Mouse (Mus musculus) heart, embryonic 14.5 days (tissue): ENCODE measurements around the gene Rbks. TPM values are rescaled to one million over a fixed set of nuclear protein-coding genes. Genes with fewer than 3 reads are reported as not detected.

Experiments used
- ATAC-seq: fragments of 200-750 bp; cut with Nextera tagmentation; 2 replicates; pipeline ENCODE4 v1.8.0; 2017; ENCODE audit warnings: low read depth, moderate TSS enrichment; ENCODE audit not compliant: insufficient number of reproducible peaks, insufficient read depth, low FRiP score
- H3K27ac ChIP-seq, 2 experiments: fragments of 200-500 bp in 1 of 2; fragments of 300-500 bp in 1 of 2; sonication (generic) in 1 of 2; replicated peaks in 1 of 2; 2 replicates each; pipeline ENCODE4 v1.5.1; 2012 to 2014; ENCODE audit warnings: low read depth in 2 of 2, low read length in 2 of 2, control low read depth in 1 of 2, mild to moderate bottlenecking in 1 of 2, mixed read lengths in 1 of 2; ENCODE audit not compliant: control insufficient read depth in 1 of 2, insufficient read depth in 1 of 2
- H3K27me3 ChIP-seq: fragments of 300-500 bp; sonication (generic); 2 replicates; pipeline ENCODE4 v1.6.1; 2014; ENCODE audit warnings: mild to moderate bottlenecking, low read length, control low read depth; ENCODE audit not compliant: control insufficient read depth, insufficient read depth
- H3K36me3 ChIP-seq: fragments of 300-500 bp; sonication (generic); 2 replicates; pipeline ENCODE4 v1.6.1; 2014; ENCODE audit warnings: mild to moderate bottlenecking, control low read depth, low read length, mixed read lengths; ENCODE audit not compliant: control insufficient read depth, insufficient read depth
- H3K4me1 ChIP-seq, 2 experiments: fragments of 200-500 bp in 1 of 2; fragments of 300-500 bp in 1 of 2; sonication (generic) in 1 of 2; 2 replicates each; pipeline ENCODE4 v1.6.1; 2012 to 2014; ENCODE audit warnings: low read length in 2 of 2, control low read depth in 1 of 2, mixed read lengths in 1 of 2; ENCODE audit not compliant: control insufficient read depth in 2 of 2, insufficient read depth in 2 of 2
- H3K4me2 ChIP-seq: fragments of 300-500 bp; sonication (generic); 2 replicates; pipeline ENCODE4 v1.6.1; 2014; ENCODE audit warnings: mild to moderate bottlenecking, low read length
- H3K4me3 ChIP-seq, 2 experiments: fragments of 200-500 bp in 1 of 2; fragments of 300-500 bp in 1 of 2; sonication (generic) in 1 of 2; 2 replicates each; pipeline ENCODE4 v1.5.1; 2012 to 2014; ENCODE audit warnings: low read length in 2 of 2, mild to moderate bottlenecking in 2 of 2, control low read depth in 1 of 2, low read depth in 1 of 2, moderate library complexity in 1 of 2; ENCODE audit not compliant: control insufficient read depth in 1 of 2, insufficient read depth in 1 of 2
- H3K9ac ChIP-seq: fragments of 300-500 bp; sonication (generic); 2 replicates; pipeline ENCODE4 v1.6.1; 2014; ENCODE audit warnings: mild to moderate bottlenecking, low read length
- H3K9me3 ChIP-seq: fragments of 300-500 bp; sonication (generic); 2 replicates; pipeline ENCODE4 v1.6.1; 2016; ENCODE audit warnings: low read length, control low read depth; ENCODE audit not compliant: control insufficient read depth
- WGBS: fragments of 180-500 bp; shearing (Covaris S2); extraction: QIAGEN DNeasy Blood & Tissue Kit; methylation state at CpG from one replicate; pipeline ENCODE4 v1.1.7; 2014; 5-methylcytosine and 5-hydroxymethylcytosine counted together
- polyA plus RNA-seq: library from polyadenylated mRNA; unstranded; fragments of >200 nt; fragmentation: Nextera tagmentation; extraction: Ambion mirVana; gene quantifications from 2 replicates; pipeline ENCODE4 v1.2.1, GENCODE M21; 2014

Gene Rbks
- polyA plus RNA-seq, 1 experiment from 2014 or later: 3.6 TPM

DNA sequence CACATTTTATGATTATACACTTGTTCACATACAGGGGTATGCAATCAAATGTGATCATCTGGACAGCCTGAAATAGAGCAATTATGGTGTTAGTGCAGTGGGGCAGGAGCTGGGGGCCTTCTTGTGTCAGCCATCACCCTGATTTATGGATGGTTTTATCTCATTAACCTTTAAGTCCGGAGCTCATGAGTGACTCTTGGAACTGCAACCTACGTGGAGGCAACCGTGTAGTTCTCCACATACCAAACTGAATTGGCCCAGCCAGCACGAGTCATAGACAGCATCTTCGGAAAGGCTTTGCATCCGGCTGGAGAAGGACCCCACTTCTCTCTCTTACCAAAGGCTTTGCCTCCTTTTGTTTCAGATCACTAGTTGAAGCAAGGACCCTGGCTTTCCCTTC, 93.7 kb downstream of the Rbks start:
- 64% methylated on average over 6 of the region's 6 CpGs for WGBS

DNA sequence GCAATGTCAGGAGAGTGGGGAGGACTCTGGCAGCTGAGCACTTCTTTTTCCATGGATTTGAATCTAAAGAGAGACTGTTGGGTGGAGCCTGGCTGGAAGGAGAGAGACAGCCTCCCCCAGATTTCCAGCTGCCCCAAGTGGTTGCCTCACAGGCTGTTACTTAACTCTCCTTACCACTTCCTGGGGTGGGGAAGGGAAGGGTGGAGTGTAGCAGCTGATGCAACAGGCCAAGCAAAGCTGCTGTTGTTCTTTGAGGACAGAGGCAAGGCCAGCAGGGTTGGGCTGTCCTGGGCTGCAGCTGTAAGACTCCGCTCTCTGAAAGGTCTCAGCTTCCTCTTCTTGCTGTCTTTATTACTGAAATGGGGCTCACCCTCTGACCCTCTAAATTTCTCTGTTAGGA, 95.0 kb downstream of the Rbks start:
- H3K9ac ChIP-seq: no peak overlapping the region
- peak; percentile 50; the same call in 1 of the 2 replicates for ATAC-seq
- WGBS: 72% methylated on average over 1 of the region's 1 CpGs
- no peaks in the 10 kb centered on the region for H3K36me3 ChIP-seq
- no peak overlapping the region for H3K4me3 ChIP-seq
- no peak overlapping the region for H3K27ac ChIP-seq
- H3K4me1 ChIP-seq: peaks cover 2 to 4% of the 10 kb centered on the region in 2 experiments
- no peak overlapping the region for H3K4me2 ChIP-seq
- H3K9me3 ChIP-seq: no peaks in the 10 kb centered on the region
- no peaks in the 10 kb centered on the region for H3K27me3 ChIP-seq

More for the DNA sequence above, 93.7 kb downstream of the Rbks start:
- Histone ChIP-seq H3K36me3 (no peaks in the 10 kb centered on the region), H3K4me2 (no peak overlapping the region), H3K9ac (no peak overlapping the region), H3K27ac (no peak overlapping the region), H3K4me3 (no peak overlapping the region), H3K4me1 (peaks cover 0 to 2% of the 10 kb centered on the region in 2 experiments; a peak in 2 of 4 replicates), H3K27me3 (no peaks in the 10 kb centered on the region), H3K9me3 (no peaks in the 10 kb centered on the region)
- no peak for ATAC-seq

GRCm38 (mm10) chr5:31601162-31601722, 96.2 kb downstream of the Rbks start:
- ATAC-seq: no peak
- WGBS: 46% methylated on average over 7 of the region's 7 CpGs

GRCm38 (mm10) chr5:31599161-31599560, 98.3 kb downstream of the Rbks start:
- WGBS: 85% methylated on average over 2 of the region's 2 CpGs
- Histone ChIP-seq H3K4me3 (no peak overlapping the region), H3K4me2 (no peak overlapping the region), H3K4me1 (peaks cover 10 to 14% of the 10 kb centered on the region in 2 experiments), H3K9ac (no peak overlapping the region), H3K9me3 (no peaks in the 10 kb centered on the region), H3K36me3 (no peaks in the 10 kb centered on the region), H3K27ac (no peak overlapping the region), H3K27me3 (no peaks in the 10 kb centered on the region)
- ATAC-seq: no peak

More at GRCm38 (mm10) chr5:31601162-31601722, 96.2 kb downstream of the Rbks start:
- H3K4me3 ChIP-seq: no peak overlapping the region
- H3K36me3 ChIP-seq: no peaks in the 10 kb centered on the region
- no peak overlapping the region for H3K27ac ChIP-seq
- no peaks in the 10 kb centered on the region for H3K9me3 ChIP-seq
- H3K27me3 ChIP-seq: no peaks in the 10 kb centered on the region
- peaks cover 10% of the 10 kb centered on the region in 2 experiments for H3K4me1 ChIP-seq
- H3K9ac ChIP-seq: no peak overlapping the region
- no peak overlapping the region for H3K4me2 ChIP-seq

- H3K27me3 ChIP-seq: no peaks in the 10 kb centered on the region
- H3K27ac ChIP-seq: no peak overlapping the region
- no peak for ATAC-seq
- WGBS: 73% methylated on average over 4 of the region's 4 CpGs
- H3K4me2 ChIP-seq: no peak overlapping the region
- no peak overlapping the region for H3K9ac ChIP-seq
- H3K9me3 ChIP-seq: no peaks in the 10 kb centered on the region
- no peaks in the 10 kb centered on the region for H3K36me3 ChIP-seq
- H3K4me3 ChIP-seq: no peak overlapping the region
- peaks cover 10 to 14% of the 10 kb centered on the region in 2 experiments for H3K4me1 ChIP-seq
Observed at GRCm38 (mm10) chr5:31598579-31598978, 98.8 kb downstream of the Rbks start.

DNA sequence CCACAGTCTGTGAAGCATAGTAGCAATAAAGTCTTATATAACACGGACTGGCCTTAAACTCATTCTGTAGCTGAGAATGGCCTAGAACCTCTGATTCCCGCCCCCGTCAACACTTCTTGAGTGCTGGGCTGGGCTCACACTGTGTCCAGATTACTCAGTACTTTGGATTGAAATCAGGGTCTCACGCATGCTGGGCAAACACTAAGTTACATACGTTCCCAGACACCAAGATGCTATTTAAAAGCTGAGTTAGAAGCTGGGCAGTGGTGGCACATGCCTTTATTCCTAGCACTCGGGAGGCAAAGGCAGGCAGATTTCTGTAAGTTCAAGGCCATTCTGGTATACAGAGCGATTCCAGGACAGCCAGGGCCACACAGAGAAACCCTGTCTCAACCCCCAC, 99.3 kb downstream of the Rbks start:
- no peaks in the 10 kb centered on the region for H3K36me3 ChIP-seq
- no peak overlapping the region for H3K4me2 ChIP-seq
- WGBS: 76% methylated on average over 7 of the region's 7 CpGs
- no peak overlapping the region for H3K9ac ChIP-seq
- no peak overlapping the region for H3K27ac ChIP-seq
- H3K4me1 ChIP-seq: peaks cover 10 to 14% of the 10 kb centered on the region in 2 experiments
- H3K9me3 ChIP-seq: no peaks in the 10 kb centered on the region
- no peak overlapping the region for H3K4me3 ChIP-seq
- no peak for ATAC-seq
- H3K27me3 ChIP-seq: no peaks in the 10 kb centered on the region

- peak overlapping the region; percentile 88 for H3K4me2 ChIP-seq
- no peak for ATAC-seq
- peak overlapping the region in 1 of 2 experiments; percentile 40; a peak in 3 of 4 replicates for H3K4me3 ChIP-seq
- H3K27ac ChIP-seq: no peak overlapping the region
- WGBS: 67% methylated on average over 6 of the region's 6 CpGs
- no peaks in the 10 kb centered on the region for H3K9me3 ChIP-seq
- H3K27me3 ChIP-seq: no peaks in the 10 kb centered on the region
- peak overlapping the region; percentile 66 for H3K9ac ChIP-seq
- H3K36me3 ChIP-seq: no peaks in the 10 kb centered on the region
- peaks cover 10 to 14% of the 10 kb centered on the region in 2 experiments for H3K4me1 ChIP-seq
Observed at GRCm38 (mm10) chr5:31597430-31597944, 99.9 kb downstream of the Rbks start.
